ENCODE assay signal across 18 mouse cellular contexts in the genomic region with DNA sequence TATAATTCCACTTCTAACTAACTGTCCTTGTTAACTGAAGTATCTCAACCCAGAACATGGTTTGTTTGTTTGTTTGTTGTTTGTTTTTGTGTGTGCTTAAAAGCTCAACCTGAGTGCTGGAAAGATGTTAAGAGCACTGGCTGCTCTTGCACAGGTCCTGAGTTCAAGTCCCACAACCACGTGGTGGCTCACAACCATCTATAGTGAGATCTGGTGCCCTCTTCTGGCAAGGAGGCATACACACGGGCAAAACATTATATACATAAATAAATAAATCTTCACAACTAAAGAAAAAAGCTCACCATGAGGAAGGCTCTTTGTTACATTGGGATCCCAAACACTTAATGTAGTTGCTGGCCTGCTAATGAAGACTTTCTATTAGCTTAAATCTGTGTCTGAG. TPM values are rescaled to one million over a fixed set of nuclear protein-coding genes. Genes with fewer than 3 reads are reported as not detected.
DNase-seq lines count a peak whose midpoint lies in the region; ATAC-seq and TF ChIP-seq lines count a peak whose summit lies in the region.
"Had no signal": no experiment of that assay in that cellular context is flagged by ENCODE, and none has a peak within 500 bp of the region (broad histone marks: within the 10 kb centered on the region; RNA-seq: fewer than 3 reads in every experiment).

No protein-coding gene starts in this region.

- no peak for TF ChIP-seq POLR2A in CH12.LX (IDR thresholded peaks at IDR 0.05; ENCODE audit: low read depth, low read length)
- TF ChIP-seq POLR2A in bone marrow, adult 2 months (IDR thresholded peaks at IDR 0.05; ENCODE audit: borderline replicate concordance, control insufficient read depth, low read depth, low read length) = no peak

- no peaks in the 10 kb centered on the region for H3K9me3 ChIP-seq in heart, embryonic 10.5 days
- H3K9me3 ChIP-seq in liver, embryonic 14.5 days (ENCODE audit: control insufficient read depth, low read length) = no peaks in the 10 kb centered on the region
- H3K9me3 ChIP-seq in liver, embryonic 11.5 days (ENCODE audit: control insufficient read depth, low read length) = no peaks in the 10 kb centered on the region
- H3K9me3 ChIP-seq in CH12.LX (replicated peaks; ENCODE audit: low read length) = no peaks in the 10 kb centered on the region
- H3K9me3 ChIP-seq: forebrain, embryonic 13.5 days; hindbrain, embryonic 15.5 days; liver, embryonic 15.5 days had no signal

- no peak overlapping the region for H3K4me2 ChIP-seq in liver, embryonic 14.5 days (ENCODE audit: low read depth)
- no peak overlapping the region for H3K4me2 ChIP-seq in liver, embryonic 11.5 days
- H3K4me2 ChIP-seq in CH12.LX (ENCODE audit: insufficient read depth, low read depth, poor library complexity, severe bottlenecking) = no peak overlapping the region
- H3K4me2 ChIP-seq: forebrain, embryonic 13.5 days; hindbrain, embryonic 15.5 days; liver, embryonic 15.5 days; midbrain, embryonic 15.5 days had no signal

- TF ChIP-seq CTCF in liver, embryonic 14.5 days (IDR thresholded peaks at IDR 0.05; ENCODE audit: low read depth) = peak; percentile 55
- peak in 1 of 2 experiments; percentile 48; a peak in 2 of 4 replicates for TF ChIP-seq CTCF in CH12.LX (conservative IDR thresholded peaks at IDR 0.05 in 1 of 2, IDR thresholded peaks at IDR 0.05 in 1 of 2; ENCODE audit: low read depth in 2 of 2, low read length in 2 of 2)
- TF ChIP-seq CTCF in bone marrow, adult 2 months (IDR thresholded peaks at IDR 0.05; ENCODE audit: control insufficient read depth, insufficient read depth, low read length) = peak; percentile 14; the same call in 1 of the 2 replicates

- ATAC-seq in liver, embryonic 14.5 days (ENCODE audit: insufficient read depth) = no peak
- no peak for ATAC-seq in liver, embryonic 11.5 days (replicated peaks; ENCODE audit: low FRiP score)
- ATAC-seq: forebrain, embryonic 13.5 days; midbrain, embryonic 15.5 days had no signal

- dilution Hi-C loops in CH12.LX (cut with MboI; ENCODE audit: extremely low pct_ligation_motif_present, extremely low pct_unique_long_range_greater_than_20kb, low sequenced_read_pairs) = no loop called here

- peak; percentile 73 for DNase-seq in heart, adult 11 months
- no peak for DNase-seq in heart, embryonic 10.5 days (ENCODE audit: low spot score)
- no peak for DNase-seq in liver, embryonic 14.5 days (ENCODE audit: low read depth in 3 of 3, low spot score in 3 of 3)
- DNase-seq in liver, embryonic 11.5 days (ENCODE audit: low spot score) = no peak
- DNase-seq in CH12.LX (ENCODE audit: extremely low read depth) = no peak
- DNase-seq in thymus, postnatal 25 days = no peak
- no peak for DNase-seq in adrenal gland, adult (ENCODE audit: inconsistent age in 2 of 2, low spot score in 1 of 2)
- DNase-seq: adrenal gland, adult 2 months; cerebellum, adult 8-10 months; heart, postnatal 14 days; kidney, adult 9 months; right cerebral cortex, postnatal 25 days; thymus, adult 18-20 months had no signal

- TF ChIP-seq RAD21 in CH12.LX (IDR thresholded peaks at IDR 0.05; ENCODE audit: low read depth, low read length) = peak; percentile 22

- H3K27me3 ChIP-seq in heart, embryonic 10.5 days (ENCODE audit: insufficient read depth, poor library complexity, severe bottlenecking) = no peaks in the 10 kb centered on the region
- H3K27me3 ChIP-seq in liver, embryonic 14.5 days (ENCODE audit: control insufficient read depth, insufficient read depth, low read length) = no peaks in the 10 kb centered on the region
- H3K27me3 ChIP-seq in liver, embryonic 11.5 days (replicated peaks; ENCODE audit: control insufficient read depth, insufficient read depth, low read length) = no peaks in the 10 kb centered on the region
- no peaks in the 10 kb centered on the region for H3K27me3 ChIP-seq in CH12.LX (replicated peaks)
- H3K27me3 ChIP-seq: forebrain, embryonic 13.5 days; hindbrain, embryonic 15.5 days; liver, embryonic 15.5 days; midbrain, embryonic 15.5 days had no signal

- H3K27ac ChIP-seq in heart, embryonic 10.5 days = no peak overlapping the region
- no peak overlapping the region for H3K27ac ChIP-seq in liver, embryonic 14.5 days
- no peak overlapping the region for H3K27ac ChIP-seq in liver, embryonic 11.5 days (ENCODE audit: low read depth, low read length)
- no peak overlapping the region for H3K27ac ChIP-seq in CH12.LX (ENCODE audit: insufficient read depth, low read depth)
- no peak overlapping the region for H3K27ac ChIP-seq in bone marrow, adult 2 months (ENCODE audit: control insufficient read depth, insufficient read depth, low read depth, low read length, poor library complexity)
- H3K27ac ChIP-seq: forebrain, embryonic 13.5 days; hindbrain, embryonic 15.5 days; liver, embryonic 15.5 days; midbrain, embryonic 15.5 days had no signal

- H3K4me1 ChIP-seq in heart, embryonic 10.5 days = peaks cover 15% of the 10 kb centered on the region
- H3K4me1 ChIP-seq in liver, embryonic 14.5 days (replicated peaks; ENCODE audit: control insufficient read depth in 2 of 2, insufficient read depth in 2 of 2, low read length in 1 of 2) = peaks cover 8 to 16% of the 10 kb centered on the region in 2 experiments
- H3K4me1 ChIP-seq in liver, embryonic 11.5 days (replicated peaks; ENCODE audit: control insufficient read depth, insufficient read depth, low read length) = peaks cover 17% of the 10 kb centered on the region
- H3K4me1 ChIP-seq in CH12.LX (ENCODE audit: control insufficient read depth in 1 of 2, insufficient read depth in 2 of 2) = no peaks in the 10 kb centered on the region
- H3K4me1 ChIP-seq in bone marrow, adult 2 months (ENCODE audit: control insufficient read depth, insufficient read depth, low read length) = no peaks in the 10 kb centered on the region; the same call in 1 of the 2 replicates
- H3K4me1 ChIP-seq: midbrain, embryonic 15.5 days had no signal

- no peak overlapping the region for H3K9ac ChIP-seq in liver, embryonic 14.5 days (replicated peaks)
- no peak overlapping the region for H3K9ac ChIP-seq in liver, embryonic 11.5 days (ENCODE audit: low read depth, low read length)
- no peak overlapping the region for H3K9ac ChIP-seq in CH12.LX (ENCODE audit: insufficient read depth, low read depth)
- H3K9ac ChIP-seq: forebrain, embryonic 13.5 days; hindbrain, embryonic 15.5 days; liver, embryonic 15.5 days; midbrain, embryonic 15.5 days had no signal

- H3K36me3 ChIP-seq in heart, embryonic 10.5 days = peaks cover 3% of the 10 kb centered on the region; the same call in 1 of the 2 replicates
- H3K36me3 ChIP-seq in liver, embryonic 14.5 days (replicated peaks; ENCODE audit: control insufficient read depth, insufficient read depth, low read depth) = no peaks in the 10 kb centered on the region
- no peaks in the 10 kb centered on the region for H3K36me3 ChIP-seq in liver, embryonic 11.5 days (ENCODE audit: control insufficient read depth, insufficient read depth, low read length)
- no peaks in the 10 kb centered on the region for H3K36me3 ChIP-seq in CH12.LX (replicated peaks in 1 of 2; ENCODE audit: control insufficient read depth in 1 of 2, insufficient read depth in 1 of 2, low read length in 1 of 2)
- H3K36me3 ChIP-seq: hindbrain, embryonic 15.5 days; liver, embryonic 15.5 days; midbrain, embryonic 15.5 days had no signal

- TF ChIP-seq EP300 in liver, embryonic 14.5 days (IDR thresholded peaks at IDR 0.05; ENCODE audit: low read depth) = no peak
- TF ChIP-seq EP300 in CH12.LX (IDR thresholded peaks at IDR 0.05; ENCODE audit: low read length) = no peak

- no peaks in the 10 kb centered on the region for H3K79me2 ChIP-seq in CH12.LX (replicated peaks; ENCODE audit: control insufficient read depth, extremely low read depth, insufficient read depth, poor library complexity, severe bottlenecking)

- in situ Hi-C loops in CH12.LX (cut with MboI; ENCODE audit: low pct_ligation_motif_present, low pct_unique_long_range_greater_than_20kb, low sequenced_read_pairs) = no loop called here

- no peak overlapping the region for H3K4me3 ChIP-seq in heart, embryonic 10.5 days
- H3K4me3 ChIP-seq in liver, embryonic 14.5 days (ENCODE audit: insufficient read depth in 1 of 2, low read depth in 2 of 2, low read length in 2 of 2) = no peak overlapping the region
- H3K4me3 ChIP-seq in liver, embryonic 11.5 days (ENCODE audit: low read depth, low read length) = no peak overlapping the region
- no peak overlapping the region for H3K4me3 ChIP-seq in CH12.LX (replicated peaks in 1 of 3; ENCODE audit: low read depth in 2 of 3, low read length in 2 of 3, poor library complexity in 1 of 3)
- no peak overlapping the region for H3K4me3 ChIP-seq in bone marrow, adult 2 months (replicated peaks; ENCODE audit: control insufficient read depth, low read depth, low read length)
- H3K4me3 ChIP-seq: forebrain, embryonic 13.5 days; hindbrain, embryonic 15.5 days; liver, embryonic 15.5 days; midbrain, embryonic 15.5 days had no signal

- 69% methylated on average over 2 of the region's 2 CpGs for WGBS in heart, embryonic 10.5 days
- WGBS in liver, embryonic 14.5 days (ENCODE audit: insufficient replicate concordance) = 57% methylated on average over 2 of the region's 2 CpGs
- 56% methylated on average over 2 of the region's 2 CpGs for WGBS in liver, embryonic 11.5 days
- WGBS in bone marrow, adult 2 months = 54% methylated on average over 2 of the region's 2 CpGs

TF ChIP-seq in CH12.LX, 34 proteins besides CTCF, POLR2A, EP300 and RAD21:
- TF ChIP-seq ETS1 (conservative IDR thresholded peaks at IDR 0.05; ENCODE audit: low read depth, low read length) = no peak
- no peak for TF ChIP-seq TBP (conservative IDR thresholded peaks at IDR 0.05; ENCODE audit: low read depth, low read length)
- no peak for TF ChIP-seq NELFE (IDR thresholded peaks at IDR 0.05; ENCODE audit: low read depth, low read length)

RNA-seq across cellular contexts. Expression of gene Hnrnpll, which starts 41.6 kb away (rescaled TPM):
- polyA plus RNA-seq in heart, embryonic 10.5 days (2016; fragmentation: Nextera tagmentation; extraction: Ambion mirVana) = 52.2 and 76.3 TPM in 2 replicates
- polyA plus RNA-seq in liver, embryonic 14.5 days (2012; rRNA removed) = 16.2 and 23.5 TPM in 2 replicates
- polyA plus RNA-seq in liver, embryonic 14.5 days (2014; fragmentation: Nextera tagmentation; extraction: Ambion mirVana) = 23.1 and 23.9 TPM in 2 replicates
- polyA plus RNA-seq in liver, embryonic 11.5 days (2014; fragmentation: Nextera tagmentation; extraction: Ambion mirVana) = 57.2 and 65.9 TPM in 2 replicates
- total RNA-seq in CH12.LX (2012; rRNA removed) (24.1 and 26.1 TPM in 2 replicates), CH12.LX (2014; rRNA removed) (22.3 and 24.2 TPM in 2 replicates)
- polyA plus RNA-seq in CH12.LX (2012; ENCODE audit: insufficient read length, low read depth) = 14.4 TPM in 2 replicates
- 21.7 and 21.8 TPM in 2 replicates for polyA plus RNA-seq in bone marrow, adult 2 months (2011; ENCODE audit: insufficient read depth, insufficient read length, low replicate concordance, missing spikeins)
